Mouse (Mus musculus): ENCODE data around the gene Sptb.

DNA sequence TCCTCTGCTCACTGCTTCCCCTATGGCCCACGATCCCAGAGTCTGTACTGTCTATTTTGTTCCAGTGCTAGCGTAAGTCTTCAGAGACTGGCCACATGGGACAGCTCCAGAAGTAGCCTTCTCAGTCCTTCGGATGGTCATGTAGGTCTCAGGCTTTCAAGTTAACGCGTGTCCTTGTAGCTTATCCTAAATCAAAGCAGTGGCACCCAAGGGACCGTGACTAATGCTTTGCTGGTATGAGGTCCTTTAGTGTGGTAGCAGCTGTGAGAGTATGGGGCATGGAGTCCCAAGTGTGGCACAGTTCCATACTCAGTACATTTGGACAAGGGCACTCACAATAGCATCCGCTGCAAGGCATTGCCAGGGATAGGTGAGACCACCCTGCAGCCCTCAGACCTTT is 154.2 kb downstream of the Sptb start:
- TF ChIP-seq POLR2A (IDR thresholded peaks at IDR 0.05; ENCODE audit: borderline replicate concordance, insufficient read depth, low read length) = no peak
- no peak for TF ChIP-seq CTCF (IDR thresholded peaks at IDR 0.05; ENCODE audit: borderline replicate concordance, insufficient read depth, low read depth, low read length)

All from cerebellum, adult 2 months (tissue).